Mouse (Mus musculus) heart, embryonic 13.5 days (tissue): Measurements from ENCODE around the gene Cend1. TPM values are rescaled to one million over a fixed set of nuclear protein-coding genes. Genes with fewer than 3 reads are reported as not detected.

Experiments
- ATAC-seq: fragments of 200-750 bp; cut with Nextera tagmentation; 2 replicates; pipeline ENCODE4 v1.8.0; 2017; ENCODE audit warnings: moderate TSS enrichment; ENCODE audit not compliant: insufficient number of reproducible peaks, low FRiP score, low TSS enrichment; ENCODE audit errors: extremely low read depth
- H3K27ac ChIP-seq: fragments of 300-500 bp; sonication (generic); replicated peaks from 2 replicates; pipeline ENCODE4 v1.5.1; 2015; ENCODE audit warnings: moderate library complexity, mild to moderate bottlenecking, inconsistent platforms
- H3K27me3 ChIP-seq: fragments of 300-500 bp; sonication (generic); replicated peaks from 2 replicates; pipeline ENCODE4 v1.6.1; 2015; ENCODE audit warnings: mild to moderate bottlenecking, inconsistent platforms
- H3K36me3 ChIP-seq: fragments of 300-500 bp; sonication (generic); 2 replicates; pipeline ENCODE4 v1.6.1; 2015; ENCODE audit warnings: mild to moderate bottlenecking, inconsistent platforms
- H3K4me1 ChIP-seq: fragments of 300-500 bp; sonication (generic); 2 replicates; pipeline ENCODE4 v1.6.1; 2015; ENCODE audit warnings: inconsistent platforms
- H3K4me2 ChIP-seq: fragments of 300-500 bp; sonication (generic); 2 replicates; pipeline ENCODE4 v1.6.1; 2015; ENCODE audit warnings: inconsistent platforms, mild to moderate bottlenecking, moderate library complexity
- H3K4me3 ChIP-seq: fragments of 300-500 bp; sonication (generic); 2 replicates; pipeline ENCODE4 v1.5.1; 2015; ENCODE audit warnings: moderate library complexity, mild to moderate bottlenecking, inconsistent platforms
- H3K9ac ChIP-seq: fragments of 300-500 bp; sonication (generic); 2 replicates; pipeline ENCODE4 v1.6.1; 2015; ENCODE audit warnings: inconsistent platforms, mild to moderate bottlenecking, moderate library complexity
- H3K9me3 ChIP-seq: fragments of 300-500 bp; sonication (generic); 2 replicates; pipeline ENCODE4 v1.6.1; 2016; ENCODE audit warnings: inconsistent platforms
- WGBS: fragments of 180-500 bp; shearing (Covaris S2); methylation state at CpG from one replicate; pipeline ENCODE4 v1.1.7; 2015; ENCODE audit warnings: mixed read lengths; 5-methylcytosine and 5-hydroxymethylcytosine counted together
- polyA plus RNA-seq: library from polyadenylated mRNA; unstranded; fragments of >200 nt; fragmentation: Nextera tagmentation; extraction: Ambion mirVana; gene quantifications from 2 replicates; pipeline ENCODE4 v1.2.1, GENCODE M21; 2015

The Cend1 gene
- polyA plus RNA-seq, 1 experiment from 2014 or later: 8.1 TPM

GRCm38 (mm10) chr7:141464603-141465201 lies 35.4 kb upstream of the Cend1 start:
- WGBS: 7% methylated on average over 38 of the region's 38 CpGs
- H3K4me1 ChIP-seq: peaks cover 76% of the 10 kb centered on the region
- H3K36me3 ChIP-seq: peaks cover 7% of the 10 kb centered on the region
- H3K27ac ChIP-seq: peak overlapping the region; percentile 74
- H3K9ac ChIP-seq: peak overlapping the region; percentile 50
- H3K4me3 ChIP-seq: peak overlapping the region; percentile 35
- no peak for ATAC-seq
- peaks cover 60% of the 10 kb centered on the region for H3K27me3 ChIP-seq
- peak overlapping the region; percentile 61 for H3K4me2 ChIP-seq
- H3K9me3 ChIP-seq: no peaks in the 10 kb centered on the region

GRCm38 (mm10) chr7:141463824-141464602 lies 34.7 kb upstream of the Cend1 start:
- peak overlapping the region; percentile 51 for H3K9ac ChIP-seq
- no peaks in the 10 kb centered on the region for H3K9me3 ChIP-seq
- peaks cover 7% of the 10 kb centered on the region; the same call in 1 of the 2 replicates for H3K36me3 ChIP-seq
- H3K27ac ChIP-seq: peak overlapping the region; percentile 74
- H3K4me1 ChIP-seq: peaks cover 69% of the 10 kb centered on the region
- ATAC-seq: no peak
- 28% methylated on average over 12 of the region's 12 CpGs for WGBS
- peaks cover 67% of the 10 kb centered on the region for H3K27me3 ChIP-seq
- H3K4me2 ChIP-seq: peak overlapping the region; percentile 61
- H3K4me3 ChIP-seq: peak overlapping the region; percentile 35

- Histone ChIP-seq H3K9me3 (no peaks in the 10 kb centered on the region), H3K4me1 (peaks cover 59% of the 10 kb centered on the region), H3K4me3 (peak overlapping the region; percentile 65), H3K9ac (peak overlapping the region; percentile 84), H3K27ac (peak overlapping the region; percentile 53; the same call in 1 of the 2 replicates), H3K27me3 (peaks cover 71% of the 10 kb centered on the region), H3K36me3 (peaks cover 22% of the 10 kb centered on the region), H3K4me2 (peak overlapping the region; percentile 97)
- ATAC-seq: no peak
- WGBS: 14% methylated on average over 5 of the region's 5 CpGs
Observed at GRCm38 (mm10) chr7:141462333-141462821, 33.1 kb upstream of the Cend1 start.

GRCm38 (mm10) chr7:141461521-141462332 lies 32.4 kb upstream of the Cend1 start:
- Histone ChIP-seq H3K36me3 (peaks cover 24% of the 10 kb centered on the region), H3K4me1 (peaks cover 57% of the 10 kb centered on the region), H3K9me3 (no peaks in the 10 kb centered on the region), H3K4me2 (peak overlapping the region; percentile 97), H3K27me3 (peaks cover 71% of the 10 kb centered on the region), H3K4me3 (peak overlapping the region; percentile 65), H3K9ac (peak overlapping the region; percentile 84), H3K27ac (peak overlapping the region; percentile 53; the same call in 1 of the 2 replicates)
- 3% methylated on average over 56 of the region's 59 CpGs for WGBS
- ATAC-seq: no peak

GRCm38 (mm10) chr7:141460391-141461113 lies 31.3 kb upstream of the Cend1 start, which contains the start of gene Cracr2b:
Cracr2b (plus strand) TSS chr7:141461094.
- H3K27me3 ChIP-seq: peaks cover 65% of the 10 kb centered on the region
- peak within 1 kb of the TSS; percentile 97 for H3K4me2 ChIP-seq
- ATAC-seq: no peak
- peaks cover 55% of the 10 kb centered on the region for H3K4me1 ChIP-seq
- H3K36me3 ChIP-seq: peaks cover 24% of the 10 kb centered on the region
- H3K9me3 ChIP-seq: no peaks in the 10 kb centered on the region
- peak within 1 kb of the TSS; percentile 53; the same call in 1 of the 2 replicates for H3K27ac ChIP-seq
- WGBS: 70% methylated on average over 15 of the region's 15 CpGs
- H3K4me3 ChIP-seq: peak within 1 kb of the TSS; percentile 65
- H3K9ac ChIP-seq: peak within 1 kb of the TSS; percentile 84

GRCm38 (mm10) chr7:141460001-141460390 lies 30.7 kb upstream of the Cend1 start:
- H3K4me1 ChIP-seq: peaks cover 49% of the 10 kb centered on the region
- no peak overlapping the region for H3K27ac ChIP-seq
- H3K9ac ChIP-seq: no peak overlapping the region
- H3K4me3 ChIP-seq: no peak overlapping the region
- peaks cover 60% of the 10 kb centered on the region for H3K27me3 ChIP-seq
- no peaks in the 10 kb centered on the region for H3K9me3 ChIP-seq
- WGBS: 57% methylated on average over 5 of the region's 5 CpGs
- H3K4me2 ChIP-seq: no peak overlapping the region
- ATAC-seq: no peak
- peaks cover 24% of the 10 kb centered on the region for H3K36me3 ChIP-seq

- WGBS: 85% methylated on average over 17 of the region's 17 CpGs
- ATAC-seq: no peak
- Histone ChIP-seq H3K9ac (no peak overlapping the region), H3K4me1 (peaks cover 48% of the 10 kb centered on the region), H3K27ac (no peak overlapping the region), H3K27me3 (peaks cover 53% of the 10 kb centered on the region), H3K4me2 (no peak overlapping the region), H3K36me3 (peaks cover 24% of the 10 kb centered on the region), H3K9me3 (no peaks in the 10 kb centered on the region), H3K4me3 (no peak overlapping the region)
Observed at GRCm38 (mm10) chr7:141459301-141459711, 30.0 kb upstream of the Cend1 start.

GRCm38 (mm10) chr7:141458661-141459060 lies 29.4 kb upstream of the Cend1 start:
- Histone ChIP-seq H3K4me1 (peaks cover 43% of the 10 kb centered on the region), H3K4me3 (no peak overlapping the region), H3K9ac (no peak overlapping the region), H3K27ac (no peak overlapping the region), H3K9me3 (no peaks in the 10 kb centered on the region), H3K36me3 (peaks cover 24% of the 10 kb centered on the region), H3K4me2 (no peak overlapping the region), H3K27me3 (peaks cover 46% of the 10 kb centered on the region)
- WGBS: 89% methylated on average over 11 of the region's 11 CpGs
- no peak for ATAC-seq

- peaks cover 24% of the 10 kb centered on the region for H3K36me3 ChIP-seq
- 83% methylated on average over 15 of the region's 15 CpGs for WGBS
- ATAC-seq: no peak
- no peak overlapping the region for H3K4me2 ChIP-seq
- no peak overlapping the region for H3K4me3 ChIP-seq
- H3K27me3 ChIP-seq: peaks cover 41% of the 10 kb centered on the region
- H3K9ac ChIP-seq: no peak overlapping the region
- H3K9me3 ChIP-seq: no peaks in the 10 kb centered on the region
- H3K4me1 ChIP-seq: peaks cover 38% of the 10 kb centered on the region
- H3K27ac ChIP-seq: no peak overlapping the region
Observed at GRCm38 (mm10) chr7:141457986-141458660, 28.8 kb upstream of the Cend1 start.

GRCm38 (mm10) chr7:141457236-141457635 lies 27.9 kb upstream of the Cend1 start:
- Histone ChIP-seq H3K4me2 (no peak overlapping the region), H3K36me3 (peaks cover 26% of the 10 kb centered on the region), H3K4me3 (no peak overlapping the region), H3K9ac (no peak overlapping the region), H3K27ac (no peak overlapping the region), H3K9me3 (no peaks in the 10 kb centered on the region), H3K4me1 (peaks cover 34% of the 10 kb centered on the region), H3K27me3 (peaks cover 32% of the 10 kb centered on the region)
- ATAC-seq: no peak
- 85% methylated on average over 14 of the region's 14 CpGs for WGBS
